Mouse (Mus musculus) brain, embryonic 14.5 days (tissue): Measurements from ENCODE around the gene Megf11.

Source experiments
- CTCF ChIP-seq: fragments of 200-500 bp; IDR thresholded peaks from 2 replicates; pipeline ENCODE4 v1.5.1; 2012; ENCODE audit warnings: inconsistent platforms, mild to moderate bottlenecking, moderate library complexity, borderline replicate concordance; ENCODE audit not compliant: insufficient read depth, insufficient read length; ENCODE audit errors: extremely low read depth
- POLR2A ChIP-seq: fragments of 200-500 bp; IDR thresholded peaks from 2 replicates; pipeline ENCODE4 v1.6.1; 2012; ENCODE audit warnings: mild to moderate bottlenecking, inconsistent platforms, borderline replicate concordance; ENCODE audit not compliant: poor library complexity, insufficient read depth, insufficient read length, severe bottlenecking; ENCODE audit errors: extremely low read depth

- TF ChIP-seq CTCF (no peak), POLR2A (no peak)
Observed at GRCm38 (mm10) chr9:64698586-64698985, 313.2 kb downstream of the Megf11 start.
